Mouse (Mus musculus): ENCODE data around the gene Ncoa7. TPM values are rescaled to one million over a fixed set of nuclear protein-coding genes. Genes with fewer than 3 reads are reported as not detected.
"Not testable (repeated sequence)": the region's sequence is repeated elsewhere in the genome, so short reads cannot be mapped to it uniquely, and the experiment has no call there.

Gene Ncoa7
- total RNA-seq, 2 experiments from 2014 or later = 14.8 to 20.2 TPM

- no peak for ATAC-seq (replicated peaks; ENCODE audit: poor library complexity, severe bottlenecking)
These were observed 13.6 kb downstream of the Ncoa7 start for GRCm38 (mm10) chr10:30789521-30789920.

GRCm38 (mm10) chr10:30788340-30788721 lies 14.8 kb downstream of the Ncoa7 start:
- ATAC-seq (replicated peaks; ENCODE audit: poor library complexity, severe bottlenecking) = no peak

DNA sequence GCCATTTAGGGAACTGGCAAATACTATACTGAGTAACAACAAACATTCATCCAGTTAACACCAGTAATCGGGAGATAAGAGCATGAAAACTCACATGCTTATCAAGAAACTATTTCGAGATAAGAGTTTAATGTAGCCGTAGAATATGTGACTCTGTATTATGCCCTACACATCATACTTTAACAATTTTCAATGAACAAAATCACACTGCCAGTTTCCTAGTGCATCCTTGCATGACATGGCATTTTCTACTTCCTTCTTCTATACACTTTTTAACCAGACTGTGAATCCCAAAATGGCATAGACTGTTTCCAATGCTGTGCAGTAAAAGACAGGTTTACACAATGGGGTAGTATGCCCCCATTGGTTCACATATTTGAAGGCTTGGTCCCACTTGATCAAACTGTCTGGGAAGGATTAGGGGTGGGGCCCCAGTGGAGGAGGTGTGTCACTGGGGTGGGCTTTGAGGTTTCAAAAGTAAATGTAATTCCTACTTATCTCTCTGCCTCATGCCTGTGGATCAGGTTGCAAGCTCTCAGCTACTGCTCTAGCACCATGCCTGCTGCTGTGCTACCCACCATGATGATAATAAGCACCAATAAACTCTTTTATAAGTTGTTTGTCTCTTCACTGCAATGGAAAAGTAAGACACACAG lies 15.3 kb downstream of the Ncoa7 start:
- peak; percentile 62 for ATAC-seq (replicated peaks; ENCODE audit: poor library complexity, severe bottlenecking)

GRCm38 (mm10) chr10:30786103-30786754 lies 16.9 kb downstream of the Ncoa7 start:
- peak; percentile 86 for ATAC-seq (replicated peaks; ENCODE audit: poor library complexity, severe bottlenecking)

- not testable (repeated sequence) for ATAC-seq (replicated peaks; ENCODE audit: poor library complexity, severe bottlenecking)
These were observed 22.2 kb downstream of the Ncoa7 start for GRCm38 (mm10) chr10:30780921-30781320.

DNA sequence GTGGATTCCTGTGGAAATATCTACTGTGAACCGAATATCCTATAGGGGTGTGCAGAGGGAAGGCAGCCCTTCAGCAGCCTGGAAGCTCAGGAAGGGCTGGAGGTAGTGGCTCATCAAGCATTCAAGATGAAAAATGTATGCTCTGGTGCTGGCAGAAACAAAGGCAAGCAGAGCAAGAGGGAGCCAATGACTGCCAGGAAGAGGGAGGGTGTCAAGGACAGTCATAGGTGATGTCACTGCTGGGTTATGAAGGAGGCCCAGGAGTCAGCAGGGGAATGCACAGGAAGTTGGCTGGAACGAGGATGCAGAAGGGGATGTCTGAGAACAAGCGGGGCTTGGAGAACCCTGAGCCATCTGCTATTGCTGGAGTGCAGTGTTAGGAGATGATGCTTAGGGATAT lies 24.9 kb downstream of the Ncoa7 start:
- ATAC-seq (replicated peaks; ENCODE audit: poor library complexity, severe bottlenecking) = peak; percentile 84

DNA sequence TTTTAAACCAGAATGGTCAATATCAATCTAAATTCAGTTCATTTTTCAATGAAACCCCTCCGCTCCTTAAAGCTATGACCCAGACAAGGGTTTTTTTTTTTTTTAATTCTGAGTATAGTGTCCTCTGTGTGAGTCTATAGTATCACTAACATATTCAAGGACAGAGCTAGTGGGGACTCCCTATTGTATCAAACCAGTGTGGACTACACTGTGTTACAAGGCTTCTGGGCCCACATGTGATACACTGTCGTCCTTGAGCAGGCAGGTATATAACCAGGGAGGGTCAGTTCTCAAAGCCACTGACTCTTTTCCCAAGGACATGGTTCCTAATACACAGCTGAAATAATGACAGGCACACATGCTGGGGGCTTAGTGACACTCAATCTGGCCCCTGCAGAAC lies 27.1 kb downstream of the Ncoa7 start:
- ATAC-seq (replicated peaks; ENCODE audit: poor library complexity, severe bottlenecking) = no peak

GRCm38 (mm10) chr10:30775568-30775967 lies 27.6 kb downstream of the Ncoa7 start:
- no peak for ATAC-seq (replicated peaks; ENCODE audit: poor library complexity, severe bottlenecking)

GRCm38 (mm10) chr10:30774396-30774795 lies 28.7 kb downstream of the Ncoa7 start:
- ATAC-seq (replicated peaks; ENCODE audit: poor library complexity, severe bottlenecking) = no peak

DNA sequence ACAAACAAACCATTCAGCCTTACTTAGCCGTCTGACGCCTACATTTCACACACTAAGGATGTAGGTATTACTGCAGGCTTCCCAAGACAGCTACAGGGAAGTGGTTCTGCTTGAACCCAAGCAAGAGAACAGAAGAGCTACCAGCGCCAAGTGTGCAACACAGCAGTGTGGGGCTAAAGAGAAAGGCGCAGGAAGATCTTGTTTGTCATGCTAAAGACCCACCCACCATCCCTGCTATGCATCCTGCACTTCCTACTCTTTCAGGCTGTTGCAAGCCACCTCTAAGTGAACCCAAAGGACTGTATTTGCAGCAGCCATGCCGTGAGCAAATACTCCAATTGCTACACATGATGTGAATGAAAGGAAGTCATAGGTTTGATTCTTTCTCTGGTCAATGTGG lies 29.9 kb downstream of the Ncoa7 start:
- no peak for ATAC-seq (replicated peaks; ENCODE audit: poor library complexity, severe bottlenecking)

- no peak for ATAC-seq (replicated peaks; ENCODE audit: poor library complexity, severe bottlenecking)
These were observed 31.5 kb downstream of the Ncoa7 start for GRCm38 (mm10) chr10:30771417-30772158.

DNA sequence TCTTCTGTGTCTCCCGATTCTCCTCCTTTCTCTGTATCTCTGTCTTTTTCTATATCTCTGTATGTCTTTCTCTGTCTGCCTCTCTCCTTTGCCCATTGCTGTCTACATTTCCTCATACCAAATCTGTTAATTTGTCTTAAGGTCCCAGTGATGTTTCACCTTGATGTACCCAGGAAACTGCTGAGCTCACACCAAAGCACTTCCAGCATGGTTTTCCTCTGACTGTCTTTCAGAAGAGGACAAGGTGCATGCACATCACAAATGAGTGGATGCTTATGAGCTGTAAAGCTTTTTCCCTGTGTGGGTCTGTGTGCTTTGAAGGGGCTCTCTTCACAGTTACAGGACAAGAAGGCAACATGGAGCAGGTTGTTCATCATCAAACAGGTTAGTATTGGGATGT lies 34.3 kb downstream of the Ncoa7 start:
- no peak for ATAC-seq (replicated peaks; ENCODE audit: poor library complexity, severe bottlenecking)

DNA sequence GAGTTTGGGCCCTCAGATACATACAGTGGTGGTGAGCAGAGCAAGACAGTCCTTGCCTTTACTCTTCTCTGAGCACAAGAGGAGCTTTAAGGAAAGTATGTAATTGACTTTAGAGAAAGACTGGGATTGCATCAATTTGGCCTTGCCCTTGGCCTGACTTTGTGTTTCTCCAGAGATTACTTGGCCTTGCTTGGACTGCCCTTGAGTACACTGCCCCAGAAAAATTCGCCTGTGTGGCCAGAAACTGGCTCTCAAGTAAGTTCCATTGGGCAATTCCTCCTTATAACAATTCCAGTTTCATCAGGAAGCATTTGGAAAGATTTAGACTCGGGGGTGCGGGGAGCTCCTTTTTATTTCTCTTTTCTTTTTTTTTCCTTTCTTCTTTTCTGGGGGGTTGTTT lies 34.9 kb downstream of the Ncoa7 start:
- ATAC-seq (replicated peaks; ENCODE audit: poor library complexity, severe bottlenecking) = no peak

DNA sequence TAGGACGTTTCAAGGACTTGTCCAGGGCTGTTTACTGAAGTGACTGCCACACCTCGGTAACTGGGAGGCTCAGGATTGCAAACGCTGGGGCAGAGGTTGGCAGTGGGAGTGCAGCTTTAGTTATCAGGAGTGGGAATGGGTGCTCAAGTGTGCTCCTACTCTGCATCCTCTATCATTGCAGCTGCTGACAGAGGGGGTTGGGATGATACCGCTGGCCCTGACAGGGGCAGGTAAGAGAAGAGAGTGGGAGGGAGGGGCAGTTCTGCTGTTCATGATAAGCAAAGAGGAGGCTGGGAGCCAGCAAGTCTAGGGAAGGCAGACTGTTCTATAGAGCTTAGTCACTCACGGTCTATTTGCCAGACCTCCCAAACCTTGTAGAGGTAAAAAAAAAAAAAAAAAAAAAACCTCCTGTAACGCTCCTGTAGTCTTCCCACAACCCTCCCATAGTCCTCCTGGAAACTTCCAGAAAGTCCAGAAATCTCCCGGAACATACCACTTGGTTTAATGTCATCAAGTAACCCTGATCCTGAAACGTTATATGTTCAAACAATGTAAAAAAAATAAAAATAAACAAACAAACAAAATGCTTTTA lies 39.9 kb downstream of the Ncoa7 start:
- no peak for ATAC-seq (replicated peaks; ENCODE audit: poor library complexity, severe bottlenecking)

DNA sequence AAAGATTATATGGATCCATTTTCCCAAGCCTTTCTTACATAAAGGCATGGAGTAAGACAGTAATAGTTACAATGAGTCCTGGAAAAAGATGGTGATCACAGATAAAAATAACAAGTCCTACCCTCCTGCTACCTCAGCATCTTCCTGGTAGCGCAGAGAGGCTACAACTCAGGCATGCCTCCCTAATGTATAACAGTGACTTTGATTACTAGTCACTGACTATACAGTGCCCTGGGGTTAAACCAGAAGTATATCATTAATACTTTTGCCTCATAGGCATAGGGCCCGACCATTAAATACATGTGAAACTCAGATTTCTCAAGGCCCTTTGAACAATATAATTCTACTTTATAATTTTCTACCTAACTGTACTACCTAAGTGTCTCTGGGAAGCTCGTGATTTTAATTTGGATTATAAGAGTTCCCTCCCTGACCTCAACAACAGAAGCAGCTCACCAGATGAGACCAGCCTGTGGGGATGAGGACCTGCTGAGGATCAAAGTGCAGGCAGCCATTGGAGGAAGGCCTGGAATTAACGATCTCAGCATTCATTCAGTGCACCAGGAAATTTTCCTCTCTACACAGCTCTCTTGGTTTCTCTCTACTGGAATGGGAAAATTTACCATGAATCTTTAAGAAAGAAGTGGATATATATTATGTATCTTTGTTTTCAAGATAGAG lies 40.7 kb downstream of the Ncoa7 start:
- no peak for ATAC-seq (replicated peaks; ENCODE audit: poor library complexity, severe bottlenecking)

GRCm38 (mm10) chr10:30759360-30760147 lies 43.6 kb downstream of the Ncoa7 start:
- no peak for ATAC-seq (replicated peaks; ENCODE audit: poor library complexity, severe bottlenecking)

DNA sequence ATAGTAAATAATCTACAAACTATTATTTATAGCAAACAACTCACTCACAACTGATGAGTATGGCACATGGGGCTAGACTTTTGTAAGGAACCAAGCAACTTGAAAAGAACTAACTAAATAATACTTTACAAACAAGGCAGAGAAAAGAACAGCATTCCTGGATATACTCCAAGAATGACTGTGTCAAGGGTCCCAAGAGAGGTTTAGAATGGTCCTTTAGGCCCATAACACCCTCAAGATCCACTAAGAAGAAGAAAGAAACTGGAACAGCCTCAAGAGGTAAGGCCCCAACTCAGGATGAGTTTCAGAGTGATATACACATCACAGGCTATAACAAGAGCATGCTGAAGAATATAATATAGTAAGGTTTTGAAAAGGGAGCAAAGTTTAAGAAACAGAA lies 47.1 kb downstream of the Ncoa7 start:
- ATAC-seq (replicated peaks; ENCODE audit: poor library complexity, severe bottlenecking) = no peak

- ATAC-seq (replicated peaks; ENCODE audit: poor library complexity, severe bottlenecking) = peak; percentile 70
These were observed 48.2 kb downstream of the Ncoa7 start for GRCm38 (mm10) chr10:30754825-30755457.

- no peak for ATAC-seq (replicated peaks; ENCODE audit: poor library complexity, severe bottlenecking)
These were observed 49.0 kb downstream of the Ncoa7 start for GRCm38 (mm10) chr10:30754082-30754481.
